Mouse (Mus musculus): ENCODE data around the gene Nav1. TPM values are rescaled to one million over a fixed set of nuclear protein-coding genes. Genes with fewer than 3 reads are reported as not detected.

The Nav1 gene
- polyA plus RNA-seq, 1 experiment, result 33.7 TPM

- Histone ChIP-seq H3K27me3 (ENCODE audit: control insufficient read depth, insufficient read depth, insufficient read length) (no peaks in the 10 kb centered on the region), H3K4me2 (ENCODE audit: low read depth) (no peak overlapping the region), H3K79me2 (ENCODE audit: control insufficient read depth, insufficient read depth) (no peaks in the 10 kb centered on the region), H3ac (ENCODE audit: control insufficient read depth, insufficient read length) (no peak overlapping the region), H3K4me3 (no peak overlapping the region), H3K36me3 (ENCODE audit: control insufficient read depth, insufficient read depth) (peaks cover 32% of the 10 kb centered on the region)
- TF ChIP-seq TCF3 (IDR thresholded peaks at IDR 0.05; ENCODE audit: insufficient read length, low read depth), result no peak
- TF ChIP-seq MAX (IDR thresholded peaks at IDR 0.05; ENCODE audit: low read depth), result no peak
- TF ChIP-seq SRF (IDR thresholded peaks at IDR 0.05; ENCODE audit: control insufficient read depth, insufficient read length, low read depth), result no peak
- TF ChIP-seq USF1 (IDR thresholded peaks at IDR 0.05; ENCODE audit: low read depth), result no peak
- TF ChIP-seq MYOG (IDR thresholded peaks at IDR 0.05; ENCODE audit: control insufficient read depth in 1 of 3, insufficient read depth in 1 of 3, insufficient read length in 2 of 3, low read depth in 2 of 3), result no peak
- TF ChIP-seq MYOD1 (IDR thresholded peaks at IDR 0.05; ENCODE audit: control insufficient read depth in 1 of 3, insufficient read length in 2 of 3, low read depth in 2 of 3), result no peak
- TF ChIP-seq POLR2AphosphoS2 (IDR thresholded peaks at IDR 0.05; ENCODE audit: insufficient read length, low read depth), result no peak
- no peak for TF ChIP-seq CEBPB (IDR thresholded peaks at IDR 0.05; ENCODE audit: insufficient read depth, poor library complexity, severe bottlenecking)
- no peak for TF ChIP-seq POLR2A (IDR thresholded peaks at IDR 0.05; ENCODE audit: insufficient read length, low read depth)
- no peak for TF ChIP-seq REST (IDR thresholded peaks at IDR 0.05; ENCODE audit: insufficient read depth, insufficient read length)
- TF ChIP-seq TCF12 (IDR thresholded peaks at IDR 0.05; ENCODE audit: insufficient read depth, poor library complexity, severe bottlenecking), result no peak
- no peak for TF ChIP-seq E2F4 (IDR thresholded peaks at IDR 0.05; ENCODE audit: insufficient read depth)
Measured at GRCm38 (mm10) chr1:135457860-135458259, 149.2 kb downstream of the Nav1 start.

- H3ac ChIP-seq (ENCODE audit: control insufficient read depth, insufficient read length), result no peak overlapping the region
- no peak overlapping the region for H3K4me3 ChIP-seq
- TF ChIP-seq POLR2AphosphoS2 (IDR thresholded peaks at IDR 0.05; ENCODE audit: insufficient read length, low read depth) (peak; percentile 0), MYOD1 (IDR thresholded peaks at IDR 0.05; ENCODE audit: control insufficient read depth in 1 of 3, insufficient read length in 2 of 3, low read depth in 2 of 3) (no peak)
- H3K27me3 ChIP-seq (ENCODE audit: control insufficient read depth, insufficient read depth, insufficient read length), result no peaks in the 10 kb centered on the region
- peaks cover 19% of the 10 kb centered on the region for H3K36me3 ChIP-seq (ENCODE audit: control insufficient read depth, insufficient read depth)
- no peak overlapping the region for H3K4me2 ChIP-seq (ENCODE audit: low read depth)
- H3K79me2 ChIP-seq (ENCODE audit: control insufficient read depth, insufficient read depth), result no peaks in the 10 kb centered on the region
Measured at GRCm38 (mm10) chr1:135452259-135452658, 154.8 kb downstream of the Nav1 start.

- Histone ChIP-seq H3K4me3 (no peak overlapping the region), H3ac (ENCODE audit: control insufficient read depth, insufficient read length) (no peak overlapping the region), H3K36me3 (ENCODE audit: control insufficient read depth, insufficient read depth) (peaks cover 19% of the 10 kb centered on the region), H3K79me2 (ENCODE audit: control insufficient read depth, insufficient read depth) (no peaks in the 10 kb centered on the region), H3K27me3 (ENCODE audit: control insufficient read depth, insufficient read depth, insufficient read length) (no peaks in the 10 kb centered on the region), H3K4me2 (ENCODE audit: low read depth) (no peak overlapping the region)
- no peak for TF ChIP-seq MYOD1 (IDR thresholded peaks at IDR 0.05; ENCODE audit: control insufficient read depth in 1 of 3, insufficient read length in 2 of 3, low read depth in 2 of 3)
- no peak for TF ChIP-seq POLR2AphosphoS2 (IDR thresholded peaks at IDR 0.05; ENCODE audit: insufficient read length, low read depth)
- TF ChIP-seq TCF12 (IDR thresholded peaks at IDR 0.05; ENCODE audit: insufficient read depth, poor library complexity, severe bottlenecking), result no peak
- TF ChIP-seq MAX (IDR thresholded peaks at IDR 0.05; ENCODE audit: low read depth), result no peak
- TF ChIP-seq TCF3 (IDR thresholded peaks at IDR 0.05; ENCODE audit: insufficient read length, low read depth), result no peak
- no peak for TF ChIP-seq USF1 (IDR thresholded peaks at IDR 0.05; ENCODE audit: low read depth)
- TF ChIP-seq REST (IDR thresholded peaks at IDR 0.05; ENCODE audit: insufficient read depth, insufficient read length), result no peak
- no peak for TF ChIP-seq SRF (IDR thresholded peaks at IDR 0.05; ENCODE audit: control insufficient read depth, insufficient read length, low read depth)
- TF ChIP-seq E2F4 (IDR thresholded peaks at IDR 0.05; ENCODE audit: insufficient read depth), result no peak
- no peak for TF ChIP-seq POLR2A (IDR thresholded peaks at IDR 0.05; ENCODE audit: insufficient read length, low read depth)
- no peak for TF ChIP-seq CEBPB (IDR thresholded peaks at IDR 0.05; ENCODE audit: insufficient read depth, poor library complexity, severe bottlenecking)
- no peak for TF ChIP-seq MYOG (IDR thresholded peaks at IDR 0.05; ENCODE audit: control insufficient read depth in 1 of 3, insufficient read depth in 1 of 3, insufficient read length in 2 of 3, low read depth in 2 of 3)
Measured at GRCm38 (mm10) chr1:135451419-135451818, 155.7 kb downstream of the Nav1 start.

- TF ChIP-seq CEBPB (IDR thresholded peaks at IDR 0.05; ENCODE audit: insufficient read depth, poor library complexity, severe bottlenecking), result no peak
- no peak for TF ChIP-seq MYOG (IDR thresholded peaks at IDR 0.05; ENCODE audit: control insufficient read depth in 1 of 3, insufficient read depth in 1 of 3, insufficient read length in 2 of 3, low read depth in 2 of 3)
- no peak for TF ChIP-seq TCF12 (IDR thresholded peaks at IDR 0.05; ENCODE audit: insufficient read depth, poor library complexity, severe bottlenecking)
- TF ChIP-seq MAX (IDR thresholded peaks at IDR 0.05; ENCODE audit: low read depth), result no peak
- TF ChIP-seq USF1 (IDR thresholded peaks at IDR 0.05; ENCODE audit: low read depth), result no peak
- TF ChIP-seq E2F4 (IDR thresholded peaks at IDR 0.05; ENCODE audit: insufficient read depth), result no peak
- no peak for TF ChIP-seq POLR2AphosphoS2 (IDR thresholded peaks at IDR 0.05; ENCODE audit: insufficient read length, low read depth)
- no peak for TF ChIP-seq MYOD1 (IDR thresholded peaks at IDR 0.05; ENCODE audit: control insufficient read depth in 1 of 3, insufficient read length in 2 of 3, low read depth in 2 of 3)
- no peak for TF ChIP-seq SRF (IDR thresholded peaks at IDR 0.05; ENCODE audit: control insufficient read depth, insufficient read length, low read depth)
- TF ChIP-seq TCF3 (IDR thresholded peaks at IDR 0.05; ENCODE audit: insufficient read length, low read depth), result no peak
- no peak for TF ChIP-seq POLR2A (IDR thresholded peaks at IDR 0.05; ENCODE audit: insufficient read length, low read depth)
- TF ChIP-seq REST (IDR thresholded peaks at IDR 0.05; ENCODE audit: insufficient read depth, insufficient read length), result no peak
- H3K27me3 ChIP-seq (ENCODE audit: control insufficient read depth, insufficient read depth, insufficient read length), result no peaks in the 10 kb centered on the region
- H3K4me2 ChIP-seq (ENCODE audit: low read depth), result no peak overlapping the region
- H3K4me3 ChIP-seq, result no peak overlapping the region
- H3K79me2 ChIP-seq (ENCODE audit: control insufficient read depth, insufficient read depth), result no peaks in the 10 kb centered on the region
- H3K36me3 ChIP-seq (ENCODE audit: control insufficient read depth, insufficient read depth), result peaks cover 12% of the 10 kb centered on the region
- H3ac ChIP-seq (ENCODE audit: control insufficient read depth, insufficient read length), result no peak overlapping the region
Measured at GRCm38 (mm10) chr1:135449876-135450275, 157.2 kb downstream of the Nav1 start.

DNA sequence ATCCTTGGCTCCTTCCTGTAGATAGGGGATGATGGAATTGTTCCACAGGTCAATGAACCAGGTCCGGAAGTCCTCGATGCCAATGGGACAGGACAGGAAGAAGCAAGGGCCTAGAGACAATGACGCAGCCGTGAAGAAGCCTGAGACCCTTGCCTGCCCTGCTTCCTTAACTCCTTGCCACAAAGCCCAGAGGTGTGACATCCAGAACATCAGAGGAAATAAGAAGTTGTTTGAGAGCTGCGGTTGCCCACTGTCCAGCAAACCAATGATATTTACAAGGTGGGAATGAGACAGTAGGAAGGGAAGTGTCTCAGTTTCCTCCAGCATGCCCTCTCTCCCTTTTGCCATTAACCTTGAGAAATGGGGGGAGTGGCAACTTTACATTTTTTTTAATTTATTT, 158.2 kb downstream of the Nav1 start:
- Histone ChIP-seq H3ac (ENCODE audit: control insufficient read depth, insufficient read length) (no peak overlapping the region), H3K36me3 (ENCODE audit: control insufficient read depth, insufficient read depth) (peaks cover 16% of the 10 kb centered on the region)

More for the DNA sequence above, 158.2 kb downstream of the Nav1 start:
- Histone ChIP-seq H3K4me3 (no peak overlapping the region), H3K79me2 (ENCODE audit: control insufficient read depth, insufficient read depth) (no peaks in the 10 kb centered on the region), H3K27me3 (ENCODE audit: control insufficient read depth, insufficient read depth, insufficient read length) (no peaks in the 10 kb centered on the region), H3K4me2 (ENCODE audit: low read depth) (no peak overlapping the region)
- TF ChIP-seq MAX (IDR thresholded peaks at IDR 0.05; ENCODE audit: low read depth) (no peak), POLR2A (IDR thresholded peaks at IDR 0.05; ENCODE audit: insufficient read length, low read depth) (no peak), TCF3 (IDR thresholded peaks at IDR 0.05; ENCODE audit: insufficient read length, low read depth) (no peak), CEBPB (IDR thresholded peaks at IDR 0.05; ENCODE audit: insufficient read depth, poor library complexity, severe bottlenecking) (no peak), REST (IDR thresholded peaks at IDR 0.05; ENCODE audit: insufficient read depth, insufficient read length) (no peak), USF1 (IDR thresholded peaks at IDR 0.05; ENCODE audit: low read depth) (no peak), SRF (IDR thresholded peaks at IDR 0.05; ENCODE audit: control insufficient read depth, insufficient read length, low read depth) (no peak), MYOG (IDR thresholded peaks at IDR 0.05; ENCODE audit: control insufficient read depth in 1 of 3, insufficient read depth in 1 of 3, insufficient read length in 2 of 3, low read depth in 2 of 3) (no peak), MYOD1 (IDR thresholded peaks at IDR 0.05; ENCODE audit: control insufficient read depth in 1 of 3, insufficient read length in 2 of 3, low read depth in 2 of 3) (no peak), TCF12 (IDR thresholded peaks at IDR 0.05; ENCODE audit: insufficient read depth, poor library complexity, severe bottlenecking) (no peak), E2F4 (IDR thresholded peaks at IDR 0.05; ENCODE audit: insufficient read depth) (no peak), POLR2AphosphoS2 (IDR thresholded peaks at IDR 0.05; ENCODE audit: insufficient read length, low read depth) (no peak)
